Mouse (Mus musculus) megakaryocyte-erythroid progenitor cell, adult 5-6 weeks (primary cell): ENCODE measurements around the gene Actn1. TPM values are rescaled to one million over a fixed set of nuclear protein-coding genes. Genes with fewer than 3 reads are reported as not detected.

Source experiments
- ATAC-seq: replicated peaks from 2 replicates; pipeline ENCODE4 v1.8.0; 2016; ENCODE audit warnings: mild to moderate bottlenecking, inconsistent platforms; ENCODE audit not compliant: severe bottlenecking, poor library complexity, low FRiP score, low TSS enrichment
- total RNA-seq, 2 experiments: library from RNA; stranded (forward) in 1 of 2; stranded (reverse) in 1 of 2; fragments of 200-1000, 215-1000 nt in 1 of 2; fragments of >200 nt in 1 of 2; fragmentation: Nextera tagmentation in 1 of 2; gene quantifications; 2 replicates each; pipeline ENCODE4 v1.2.3; 2014 to 2017

Gene Actn1
- total RNA-seq, 2 experiments from 2014 or later = 0.96 to 4.9 TPM

DNA sequence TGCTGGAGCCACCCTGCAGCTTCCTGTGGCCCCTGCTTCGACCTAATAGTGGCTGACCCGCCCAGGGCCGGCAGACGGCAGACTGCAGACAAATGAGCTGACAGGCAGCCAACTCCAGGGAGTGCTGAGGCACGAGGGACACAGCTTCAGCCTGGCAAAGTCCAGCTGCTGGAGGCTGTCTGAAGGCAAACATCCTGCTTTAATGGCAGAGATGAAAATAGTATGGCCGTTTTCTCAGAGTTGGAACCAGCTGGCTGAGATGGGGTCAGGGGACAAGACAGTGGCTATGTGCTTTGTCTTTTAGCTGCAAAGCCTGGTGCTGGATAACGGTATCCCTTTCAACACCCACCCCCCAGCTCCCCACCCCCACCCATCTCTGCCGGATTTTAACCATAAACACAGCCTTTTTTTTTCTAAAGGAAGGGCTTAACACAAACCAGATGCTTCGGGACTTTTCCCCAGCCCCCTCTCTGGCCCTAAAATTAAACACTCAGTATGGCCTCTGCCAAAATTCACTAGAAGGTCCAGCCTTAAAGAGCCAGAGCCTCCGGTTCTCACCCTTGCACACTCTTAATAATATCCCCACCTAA lies 30.0 kb downstream of the Actn1 start:
- no peak for ATAC-seq

DNA sequence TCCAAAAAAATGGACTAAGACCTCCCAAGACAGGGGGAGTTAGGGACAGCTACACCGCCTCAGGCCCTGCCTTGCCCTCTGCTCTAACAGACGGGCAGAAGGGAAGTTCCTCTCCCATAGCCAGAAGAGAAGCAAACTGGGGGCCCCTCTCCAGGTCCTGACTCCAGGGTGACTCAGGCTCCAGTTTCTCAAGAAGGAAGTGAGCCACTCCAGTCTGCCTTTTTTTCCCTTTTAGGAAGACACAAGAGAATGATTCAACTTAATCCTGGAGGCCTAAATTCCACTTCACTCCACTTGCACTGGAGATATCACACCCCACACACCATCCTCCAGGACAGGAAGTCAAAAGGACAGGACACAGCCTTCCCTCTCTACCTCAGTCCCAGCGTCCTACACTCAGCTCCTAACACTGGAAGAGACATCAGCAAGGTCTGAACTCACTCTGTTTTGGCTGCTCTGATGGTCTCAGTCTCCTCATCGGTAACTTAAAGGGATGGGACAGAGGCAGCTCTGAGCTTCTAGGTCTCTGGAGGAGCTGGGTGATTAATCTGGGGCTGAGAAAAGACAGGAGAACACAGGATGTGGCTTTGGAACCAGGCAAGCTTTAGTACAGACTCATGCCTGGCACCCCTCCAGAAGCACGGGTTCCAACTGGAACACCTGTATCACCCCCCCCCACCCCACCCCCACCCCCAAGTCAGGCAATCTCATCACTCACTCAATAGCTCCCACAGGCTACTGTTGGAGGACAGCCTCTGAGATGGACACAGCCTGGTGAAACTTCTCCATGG lies 31.0 kb downstream of the Actn1 start:
- ATAC-seq = no peak

DNA sequence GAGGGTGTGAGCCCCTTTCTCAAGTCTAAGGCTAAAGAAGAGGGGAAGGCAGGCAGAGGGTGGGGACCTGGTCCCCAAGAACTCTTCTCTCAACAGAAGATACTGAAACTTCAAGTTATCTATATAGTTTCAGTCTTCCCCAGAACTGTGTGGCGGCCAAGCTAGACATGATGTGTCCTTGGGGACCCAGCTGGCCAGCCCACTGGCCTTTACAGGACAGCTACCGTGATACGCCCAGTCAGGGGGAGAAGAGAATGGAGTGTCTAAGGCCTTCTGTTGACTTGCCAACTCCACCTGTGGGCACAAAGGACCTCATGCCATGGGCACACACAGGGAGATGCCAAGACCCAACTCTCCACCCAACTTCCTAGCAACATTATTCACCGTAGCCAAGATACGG lies 31.8 kb downstream of the Actn1 start:
- no peak for ATAC-seq

DNA sequence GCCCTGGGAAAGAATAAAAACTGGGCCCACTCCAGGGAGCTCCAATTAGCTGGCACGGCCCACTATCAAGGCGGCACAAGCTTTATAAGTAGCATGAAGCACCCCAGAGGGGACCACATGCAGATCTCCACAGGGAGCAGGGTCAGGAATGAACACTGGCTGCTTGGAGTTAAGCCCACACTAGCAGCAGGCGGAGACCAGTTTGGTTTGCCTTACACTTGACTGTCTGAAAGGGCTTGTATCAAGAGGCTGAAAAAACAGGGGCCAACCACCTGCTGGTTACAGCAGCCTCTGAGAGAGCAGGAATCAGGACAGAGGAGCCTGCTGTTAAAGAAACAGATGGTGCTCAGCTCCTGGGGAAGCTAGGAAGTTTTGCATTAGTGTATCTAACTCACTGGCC lies 32.3 kb downstream of the Actn1 start:
- no peak for ATAC-seq

DNA sequence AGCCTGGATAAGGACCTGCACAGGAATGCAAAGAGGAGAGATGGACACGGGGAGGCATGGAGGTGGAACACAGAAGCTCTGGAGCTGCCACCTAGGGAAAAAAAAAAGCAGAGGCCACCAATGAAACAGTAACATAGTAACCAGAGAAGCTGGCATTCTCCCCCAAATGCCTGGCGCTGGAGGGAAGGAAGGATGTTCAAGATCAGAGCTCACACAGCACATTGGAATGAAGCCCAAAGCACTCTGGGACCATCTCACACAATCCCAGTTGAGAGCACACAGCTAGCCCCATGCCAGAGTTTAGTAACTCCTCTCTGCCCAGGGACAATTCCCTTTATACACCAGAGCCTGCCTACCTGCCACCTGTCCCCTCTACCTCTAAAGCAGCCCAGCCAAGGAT lies 34.1 kb downstream of the Actn1 start:
- ATAC-seq = no peak

DNA sequence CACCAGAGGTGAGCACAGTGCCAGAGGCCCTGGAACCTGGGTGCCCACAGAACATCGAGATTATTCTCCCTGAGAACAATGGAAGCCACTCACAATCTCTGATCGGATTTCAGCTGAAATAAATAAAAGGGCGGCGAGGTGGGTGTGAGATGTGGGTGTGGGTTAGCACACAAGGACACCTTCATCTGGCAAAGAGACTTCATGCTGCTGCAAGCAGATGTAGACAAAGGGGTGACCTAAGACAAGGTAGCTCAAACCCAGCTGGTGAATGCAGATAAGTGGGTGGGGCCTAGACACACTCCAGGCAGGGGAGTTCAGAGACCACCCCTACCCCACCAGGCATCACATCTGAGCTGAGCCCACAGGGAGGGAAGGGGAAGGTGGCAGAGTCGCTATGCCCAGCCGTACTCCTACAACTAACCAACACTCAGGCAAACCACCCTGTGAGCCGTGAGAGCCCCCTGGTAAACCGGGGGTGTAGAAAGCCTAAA lies 35.9 kb downstream of the Actn1 start:
- ATAC-seq = no peak

DNA sequence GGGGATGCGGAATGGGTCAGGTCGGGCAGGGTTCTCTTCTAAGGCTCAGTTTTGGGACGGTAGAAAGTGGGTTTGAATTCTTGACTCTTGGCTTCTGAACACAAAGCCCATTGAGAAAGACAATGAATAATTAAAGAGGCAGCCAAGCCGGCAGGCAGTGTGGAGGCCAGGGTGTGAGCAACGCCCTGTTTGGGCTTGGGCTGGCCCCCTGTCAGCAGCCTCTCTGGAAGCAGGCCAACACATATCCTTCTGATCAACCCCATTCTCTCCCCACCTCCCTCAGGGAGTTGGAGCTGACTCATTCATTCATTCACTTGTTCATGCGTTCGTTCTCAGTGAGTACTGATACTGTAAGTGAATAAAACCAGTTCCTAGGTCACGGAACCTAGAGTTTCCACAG lies 36.7 kb downstream of the Actn1 start:
- peak; percentile 66 for ATAC-seq

DNA sequence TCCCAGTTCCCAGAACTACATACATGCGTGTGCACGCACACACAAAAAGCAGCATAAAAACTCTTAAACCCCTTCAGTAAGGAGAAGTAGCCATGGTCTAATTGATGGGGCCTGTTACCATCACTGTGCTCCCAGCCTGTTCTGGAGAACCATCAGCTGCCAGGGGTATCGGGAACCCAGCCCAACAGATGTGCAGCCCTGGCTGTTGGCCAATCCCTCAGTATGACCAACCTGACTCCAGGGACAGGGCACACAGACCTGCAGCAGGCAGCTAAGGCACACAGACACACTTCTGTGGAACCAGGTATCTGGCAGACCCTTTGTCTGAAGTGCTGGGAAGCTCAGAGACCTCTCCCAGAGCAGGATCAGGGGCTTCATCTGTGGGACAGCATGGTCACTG lies 37.7 kb downstream of the Actn1 start:
- ATAC-seq = 0 out of 2 replicates have a peak, but pooled peaks have one; percentile 20

DNA sequence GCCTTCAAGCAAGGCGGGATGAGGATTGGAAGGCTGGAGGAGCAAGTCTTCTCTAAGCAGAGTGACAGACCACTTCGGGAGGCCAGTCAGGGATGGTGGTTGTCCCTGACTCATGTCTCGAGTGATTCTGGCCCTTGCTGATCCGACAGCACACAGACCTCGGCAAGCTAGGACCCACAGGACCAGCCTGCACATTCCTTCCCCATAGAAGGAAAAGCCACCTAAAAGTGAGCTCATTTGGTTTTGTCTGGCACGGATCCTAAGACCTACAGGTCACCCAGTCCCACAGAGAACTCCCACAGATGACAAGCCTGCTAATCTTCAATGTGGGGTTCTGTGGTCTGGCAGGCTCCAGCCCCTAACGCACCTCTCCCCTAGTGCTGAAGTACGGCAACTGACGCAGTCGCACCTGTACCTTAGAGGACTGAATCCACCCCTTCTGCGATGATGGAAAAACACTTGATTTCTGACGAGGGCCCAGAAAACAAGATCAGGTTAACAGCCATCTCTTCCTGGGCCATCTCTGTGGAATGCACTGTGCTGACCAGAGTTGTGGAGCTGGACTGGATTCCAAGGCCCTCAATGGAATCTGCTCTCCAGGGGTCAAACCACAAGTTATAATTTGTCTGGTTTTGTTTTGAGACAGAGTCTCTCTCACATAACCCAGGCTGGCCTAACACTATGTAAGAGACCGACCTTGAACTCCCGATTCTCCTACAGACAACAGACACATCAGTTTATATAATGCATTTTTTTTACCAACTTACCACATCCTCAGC lies 39.7 kb downstream of the Actn1 start:
- ATAC-seq = no peak

DNA sequence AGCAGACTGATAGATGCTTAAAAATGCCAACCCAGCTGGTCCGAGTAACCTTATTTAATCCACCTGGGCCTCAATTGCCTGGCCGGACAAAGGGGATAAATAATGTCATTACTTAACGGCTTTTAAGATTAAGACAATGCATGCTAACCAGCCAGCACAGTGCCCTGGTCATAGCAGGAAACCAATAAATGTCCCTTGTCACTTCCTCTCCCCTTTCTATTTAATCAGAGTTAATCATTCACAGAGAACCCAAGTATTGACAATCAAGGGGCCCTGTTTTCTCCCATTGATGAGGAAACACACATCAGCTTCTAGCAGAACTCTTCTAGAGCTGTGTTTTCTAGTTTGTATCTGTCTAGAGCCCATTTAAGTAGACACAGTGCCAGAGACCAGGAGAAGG lies 41.4 kb downstream of the Actn1 start:
- no peak for ATAC-seq

DNA sequence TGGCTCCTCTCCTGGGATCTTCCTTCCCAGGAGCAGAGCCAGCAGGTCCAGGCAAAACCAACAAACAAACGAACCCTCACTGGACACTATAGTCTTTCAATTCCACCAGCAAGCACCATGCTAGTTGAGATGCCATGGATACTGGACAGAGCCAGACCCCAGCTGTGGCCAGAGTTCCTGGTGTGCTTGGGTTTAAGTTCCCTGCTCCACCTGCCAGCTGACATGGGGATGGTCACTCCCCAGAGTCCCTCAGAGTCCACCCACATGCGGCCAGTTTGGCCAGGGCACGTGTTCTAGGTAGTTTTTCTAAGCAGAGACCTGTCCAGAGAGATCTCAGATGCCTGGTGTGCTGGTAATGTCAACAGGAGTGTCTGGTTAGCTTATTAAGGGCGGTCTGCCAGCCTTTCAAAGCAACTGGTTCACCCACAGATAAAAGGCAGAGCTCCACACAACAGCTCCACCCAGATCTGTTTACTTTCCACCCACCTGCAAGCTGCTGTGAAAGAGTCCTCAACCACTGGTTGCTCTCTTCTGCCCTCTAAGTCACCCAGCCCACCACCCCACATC lies 42.0 kb downstream of the Actn1 start:
- peak; percentile 61 for ATAC-seq

DNA sequence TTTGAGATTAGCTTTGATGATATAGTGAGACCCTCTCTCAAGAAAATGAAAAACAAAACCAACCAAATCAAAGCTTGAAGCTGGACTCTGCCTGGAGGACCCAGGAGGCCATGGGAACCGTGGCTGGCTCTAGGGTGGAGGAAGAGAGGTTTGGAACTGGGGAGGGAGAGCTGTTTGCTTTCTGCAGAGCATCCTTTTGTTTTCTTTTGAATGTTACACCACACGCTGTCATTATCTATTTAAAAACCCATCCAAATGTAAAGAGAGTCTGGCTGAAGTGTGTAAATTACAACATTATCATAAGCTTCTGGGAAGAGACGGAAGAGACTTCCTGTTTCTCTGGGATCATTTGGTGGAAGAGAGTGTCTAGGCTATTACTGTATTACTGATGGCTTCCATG lies 43.1 kb downstream of the Actn1 start:
- no peak for ATAC-seq

DNA sequence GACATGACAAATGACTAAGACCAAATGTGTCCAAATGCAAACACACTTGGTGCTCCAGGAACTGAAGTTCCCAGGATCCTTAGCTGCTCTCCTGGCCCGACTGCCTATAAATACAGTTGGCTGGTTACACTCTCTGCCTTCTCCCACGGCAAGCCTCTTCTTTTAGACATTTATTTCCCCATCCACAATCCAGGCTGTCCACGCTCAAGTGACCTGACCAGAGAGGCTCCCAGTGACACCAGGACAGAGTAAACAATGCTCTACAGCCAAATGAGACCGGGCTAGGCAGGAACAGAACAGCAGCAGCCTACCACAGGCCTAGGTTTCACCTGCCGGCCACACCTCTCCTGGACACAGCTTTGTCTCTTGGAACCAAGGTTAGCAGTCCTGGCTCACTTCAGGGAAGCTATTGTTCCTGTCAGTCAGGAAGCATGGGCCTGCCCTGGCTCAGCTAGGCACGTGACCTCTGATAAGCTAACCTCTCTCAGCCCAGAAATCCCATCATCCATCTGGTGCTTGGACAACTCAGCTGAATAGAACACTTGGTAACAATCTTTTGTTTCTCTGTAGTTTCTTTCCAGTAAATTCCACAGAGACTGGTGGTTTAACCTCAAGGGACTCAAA lies 43.8 kb downstream of the Actn1 start:
- ATAC-seq = 0 out of 2 replicates have a peak, but pooled peaks have one; percentile 38

DNA sequence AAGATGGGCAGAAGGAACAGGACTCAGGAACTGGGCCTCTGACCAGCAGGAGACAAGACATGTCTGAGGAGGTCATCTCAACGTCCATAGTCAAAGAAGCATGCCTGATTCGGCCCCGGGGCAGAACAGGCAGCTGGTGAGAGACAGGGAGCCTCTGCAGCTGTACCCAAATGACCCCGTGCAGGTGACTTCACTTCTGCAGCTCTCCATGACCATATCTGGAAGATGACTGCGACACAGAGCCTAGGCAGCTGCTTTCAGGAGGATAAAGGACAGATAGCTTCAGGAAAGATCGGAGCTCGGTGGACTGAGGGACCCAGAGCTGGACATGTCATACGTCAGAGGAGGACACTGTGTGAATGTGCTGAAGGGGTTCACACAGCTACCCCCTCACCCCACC lies 46.4 kb downstream of the Actn1 start:
- no peak for ATAC-seq

DNA sequence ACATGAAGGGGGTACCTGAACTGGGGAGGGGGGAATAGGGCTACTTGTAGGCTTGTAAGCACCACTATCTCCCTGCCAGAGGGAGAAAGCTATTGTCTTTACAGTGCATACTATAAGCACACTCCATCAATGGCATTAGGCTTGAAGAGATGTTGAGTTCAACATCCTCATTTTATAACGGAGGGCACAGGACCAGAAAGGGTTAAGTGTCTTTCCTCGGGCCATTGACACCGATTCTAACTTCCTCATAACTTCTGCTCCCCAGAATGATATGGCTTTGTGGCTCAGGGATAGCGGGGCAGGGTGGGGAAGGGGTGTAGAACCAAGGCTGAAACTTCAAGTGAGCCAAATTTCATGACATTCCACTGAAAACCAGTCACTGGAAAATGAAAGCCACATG lies 46.9 kb downstream of the Actn1 start:
- no peak for ATAC-seq

DNA sequence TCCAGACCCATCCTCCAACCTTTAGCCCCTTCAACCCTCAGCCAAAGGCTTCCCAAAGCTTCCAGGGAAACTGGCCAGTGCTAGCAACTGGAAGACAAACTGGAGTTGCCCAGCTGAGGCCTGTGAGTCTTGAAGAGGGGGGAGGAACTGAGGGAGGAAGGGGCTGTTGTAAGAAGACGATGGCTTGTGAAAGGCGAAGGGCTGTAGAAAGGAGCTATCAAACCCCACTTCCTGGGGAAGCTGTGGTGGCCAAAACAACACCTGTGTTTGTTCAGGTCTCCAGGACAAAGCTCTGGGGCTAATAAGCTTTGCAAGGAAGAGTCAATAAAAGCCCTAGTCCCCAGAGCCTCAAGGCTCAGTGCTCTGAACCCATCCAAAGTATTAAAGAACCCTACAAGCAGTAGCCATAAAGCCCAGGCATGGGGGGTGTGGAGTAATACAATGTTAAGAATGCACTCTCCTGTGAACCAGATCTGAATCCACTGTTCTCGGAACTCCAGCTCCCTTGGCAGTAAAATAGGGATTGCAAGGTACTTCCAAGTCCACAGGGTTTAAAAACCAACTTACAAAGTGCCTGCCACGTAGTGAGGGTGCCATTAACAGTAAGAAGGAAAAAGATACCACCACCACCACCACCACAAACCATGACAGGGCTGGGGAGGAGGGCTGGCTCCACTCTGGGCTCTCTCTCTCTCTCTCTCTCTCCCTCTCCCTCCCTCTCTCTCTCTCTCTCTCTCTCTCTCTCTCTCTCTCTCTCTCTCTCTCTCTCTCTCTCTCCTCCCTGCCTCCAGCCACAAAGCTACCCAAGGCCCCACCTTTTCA lies 49.2 kb downstream of the Actn1 start:
- ATAC-seq = no peak

DNA sequence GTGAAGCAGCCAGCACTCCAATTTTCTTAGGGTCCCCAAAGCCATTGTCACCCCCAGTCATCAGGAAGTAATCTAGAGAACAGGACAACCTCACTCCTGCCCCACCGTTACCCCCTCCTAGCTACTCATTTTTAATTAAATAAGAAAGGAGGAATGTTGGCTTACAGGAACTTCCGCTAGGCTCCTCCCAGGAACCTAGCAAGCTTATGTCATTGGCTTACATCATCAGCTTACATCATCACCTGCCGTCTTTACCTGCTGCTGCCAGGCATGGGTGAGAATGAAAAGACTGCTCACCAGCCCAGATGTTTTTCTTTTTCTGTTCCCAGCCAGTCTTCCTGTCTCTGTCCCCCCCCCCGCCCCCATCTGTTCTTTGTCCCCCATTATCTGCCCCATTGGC lies 50.3 kb downstream of the Actn1 start:
- ATAC-seq = no peak

DNA sequence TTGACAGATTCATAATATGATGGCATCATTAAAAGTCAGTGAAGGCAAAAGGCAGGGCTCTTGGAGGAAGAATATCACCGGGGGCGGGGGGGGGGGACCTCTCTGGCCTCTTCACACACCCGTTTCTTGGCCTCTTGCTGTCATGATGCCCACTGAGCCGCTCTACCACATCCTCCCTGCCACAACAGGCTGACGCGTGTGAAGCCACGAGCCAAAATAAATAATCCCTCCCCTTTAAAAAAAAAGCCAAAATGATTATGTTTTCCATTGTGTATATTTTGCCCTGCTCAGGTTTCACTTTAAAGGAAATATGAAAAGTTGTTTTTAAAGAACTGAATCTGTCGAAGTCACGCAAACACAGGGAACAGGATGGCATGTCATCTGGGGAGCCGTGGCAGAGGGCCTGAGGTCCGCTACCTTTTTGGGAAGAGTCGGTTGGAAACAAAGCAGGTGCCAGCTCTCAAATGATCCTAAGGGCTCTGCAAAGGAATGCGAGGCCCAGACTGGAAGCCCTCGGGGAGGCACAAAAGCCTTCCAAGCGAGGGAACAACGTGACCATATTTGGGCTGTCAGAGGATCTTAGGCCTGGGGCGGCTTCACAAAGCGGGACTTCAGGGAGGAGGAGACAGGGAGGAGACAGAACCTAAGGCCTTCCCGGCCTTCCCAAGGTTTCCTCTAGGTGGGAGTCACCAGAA lies 51.9 kb downstream of the Actn1 start:
- no peak for ATAC-seq
